Mouse (Mus musculus): ENCODE data around the gene Hist1h2bh.

DNA sequence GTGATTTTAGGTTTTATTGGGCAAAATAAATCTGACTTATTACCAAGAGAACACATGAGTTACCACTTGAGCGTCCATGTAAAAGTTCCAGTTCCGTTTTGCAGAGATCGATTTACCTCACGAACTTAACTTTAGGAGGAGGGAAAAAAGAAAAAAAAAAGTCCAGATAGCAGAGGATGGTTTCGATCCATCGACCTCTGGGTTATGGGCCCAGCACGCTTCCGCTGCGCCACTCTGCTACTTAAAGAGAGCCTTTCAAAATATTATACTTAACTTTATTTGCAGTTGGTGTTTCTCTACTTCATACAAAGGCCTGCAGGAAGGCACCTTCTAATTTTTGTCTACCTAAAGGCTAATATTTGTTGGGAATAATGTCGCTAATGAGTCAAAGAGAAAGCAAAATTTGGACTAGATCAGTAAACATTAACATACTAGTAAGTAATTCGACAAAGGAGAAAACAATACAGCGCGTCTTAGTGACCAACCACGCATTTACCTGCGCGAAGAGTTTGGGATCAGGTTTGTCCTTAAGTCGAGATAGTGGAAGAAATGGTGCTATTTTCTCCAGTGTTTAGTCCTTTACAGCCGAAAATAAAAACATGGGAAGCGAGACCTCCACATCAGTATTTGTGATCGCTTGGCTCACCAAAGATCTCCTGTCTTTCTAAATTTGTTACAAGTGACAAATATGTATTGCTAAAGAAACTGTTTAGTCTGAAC, 12.9 kb downstream of the Hist1h2bh start:
- TF ChIP-seq CTCF (IDR thresholded peaks at IDR 0.05) (no peak), EP300 (IDR thresholded peaks at IDR 0.05) (peak; percentile 48)

Data from lung, postnatal 0 days (tissue).